Mouse (Mus musculus) CH12.LX (cell line): Measurements from ENCODE around the gene Ttyh3.

Source experiments
- CHD1 ChIP-seq: IDR thresholded peaks from 2 replicates; pipeline ENCODE4 v1.6.1; 2012; ENCODE audit warnings: low read depth, low read length, improper control_type of control experiment, inconsistent platforms
- RAD21 ChIP-seq: IDR thresholded peaks from 2 replicates; pipeline ENCODE4 v1.6.1; 2011; ENCODE audit warnings: low read depth, mild to moderate bottlenecking, low read length, improper control_type of control experiment, moderate library complexity
- TCF12 ChIP-seq: IDR thresholded peaks from 2 replicates; pipeline ENCODE4 v1.6.1; 2014; ENCODE audit warnings: low read depth, mild to moderate bottlenecking, inconsistent platforms, low read length, improper control_type of control experiment

- no peak for TF ChIP-seq CHD1
- TF ChIP-seq RAD21: no peak
- no peak for TF ChIP-seq TCF12
These were observed 2.7 kb downstream of the Ttyh3 start for GRCm38 (mm10) chr5:140646171-140646570.
